Comparison of ENCODE assay signal across 9 mouse cellular contexts in the genomic region with DNA sequence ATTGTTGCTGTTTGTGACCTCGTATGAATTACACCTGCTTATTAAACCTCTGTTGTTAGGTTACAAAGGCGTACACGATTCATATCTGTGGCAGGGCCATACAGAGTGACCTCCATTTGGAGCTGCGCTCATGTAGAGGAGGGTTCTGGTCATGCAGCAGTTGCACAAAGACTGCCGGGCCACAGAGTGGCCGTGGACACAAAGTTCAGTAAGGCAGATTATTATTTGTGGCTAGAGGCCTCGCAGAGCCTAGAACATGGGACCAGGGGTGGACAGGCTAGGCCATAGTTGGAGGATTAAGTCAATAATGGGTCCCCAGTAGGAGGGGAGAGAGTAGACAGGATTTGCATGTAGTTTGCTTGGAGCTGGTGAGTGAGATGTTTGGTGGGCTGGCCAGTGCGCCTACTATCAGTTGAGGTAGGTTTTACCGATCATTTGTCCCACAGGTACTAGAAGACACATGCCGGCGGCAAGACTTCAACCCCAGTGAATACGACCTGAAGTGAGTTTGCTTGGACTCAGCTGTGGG. TPM values are rescaled to one million over a fixed set of nuclear protein-coding genes. Genes with fewer than 3 reads are reported as not detected.
DNase-seq lines count a peak whose midpoint lies in the region; ATAC-seq and TF ChIP-seq lines count a peak whose summit lies in the region.
"Had no signal": no experiment of that assay in that cellular context is flagged by ENCODE, and none has a peak within 500 bp of the region (broad histone marks: within the 10 kb centered on the region; RNA-seq: fewer than 3 reads in every experiment).

No protein-coding gene starts in this region.

- peaks cover 26% of the 10 kb centered on the region for H3K36me3 ChIP-seq in heart, embryonic 12.5 days
- peaks cover 45% of the 10 kb centered on the region for H3K36me3 ChIP-seq in E14TG2a.4 (ENCODE audit: insufficient read depth, low read length)
- peaks cover 19% of the 10 kb centered on the region for H3K36me3 ChIP-seq in forebrain, embryonic 14.5 days (ENCODE audit: control insufficient read depth, insufficient read depth, low read length)
- no peaks in the 10 kb centered on the region for H3K36me3 ChIP-seq in liver, embryonic 16.5 days (ENCODE audit: control insufficient read depth, insufficient read depth)

- peak overlapping the region; percentile 86 for H3K4me2 ChIP-seq in heart, embryonic 12.5 days
- H3K4me2 ChIP-seq in forebrain, embryonic 14.5 days (ENCODE audit: low read length) = peak overlapping the region; percentile 91
- H3K4me2 ChIP-seq in liver, embryonic 16.5 days (ENCODE audit: low read depth, low read length) = peak overlapping the region; percentile 75

- ATAC-seq in heart, embryonic 12.5 days (ENCODE audit: insufficient number of reproducible peaks, low FRiP score) = peak; percentile 10
- ATAC-seq in forebrain, embryonic 14.5 days = peak; percentile 27; the same call in 1 of the 2 replicates
- ATAC-seq in liver, embryonic 16.5 days (ENCODE audit: low read depth) = peak; percentile 2; the same call in 1 of the 2 replicates

- no peaks in the 10 kb centered on the region for H3K27me3 ChIP-seq in heart, embryonic 12.5 days (replicated peaks)
- H3K27me3 ChIP-seq in E14TG2a.4 (ENCODE audit: insufficient read depth, low read length) = no peaks in the 10 kb centered on the region
- H3K27me3 ChIP-seq in forebrain, embryonic 14.5 days (replicated peaks; ENCODE audit: control insufficient read depth, insufficient read depth, low read length) = no peaks in the 10 kb centered on the region
- no peaks in the 10 kb centered on the region for H3K27me3 ChIP-seq in liver, embryonic 16.5 days (ENCODE audit: control insufficient read depth, insufficient read depth, low read depth, low read length)

- peak overlapping the region; percentile 75 for H3K9ac ChIP-seq in heart, embryonic 12.5 days
- H3K9ac ChIP-seq in forebrain, embryonic 14.5 days (ENCODE audit: low read length) = peak overlapping the region; percentile 68
- peak overlapping the region; percentile 79 for H3K9ac ChIP-seq in liver, embryonic 16.5 days (ENCODE audit: low read depth, low read length)

- WGBS in heart, embryonic 12.5 days = 36% methylated on average over 12 of the region's 12 CpGs
- WGBS in forebrain, embryonic 14.5 days = 38% methylated on average over 12 of the region's 12 CpGs
- WGBS in liver, embryonic 16.5 days (ENCODE audit: insufficient replicate concordance) = 22% methylated on average over 12 of the region's 12 CpGs

- peaks cover 16% of the 10 kb centered on the region for H3K4me1 ChIP-seq in heart, embryonic 12.5 days (replicated peaks)
- H3K4me1 ChIP-seq in E14TG2a.4 (replicated peaks; ENCODE audit: low read depth, low read length) = peaks cover 81% of the 10 kb centered on the region
- peaks cover 8% of the 10 kb centered on the region; the same call in 1 of the 2 replicates for H3K4me1 ChIP-seq in forebrain, embryonic 14.5 days (ENCODE audit: control insufficient read depth, insufficient read depth, low read length)
- peaks cover 14% of the 10 kb centered on the region for H3K4me1 ChIP-seq in liver, embryonic 16.5 days (ENCODE audit: control insufficient read depth, low read depth, low read length)

- H3K4me3 ChIP-seq in heart, embryonic 12.5 days = peak overlapping the region; percentile 69
- H3K4me3 ChIP-seq in E14TG2a.4 (replicated peaks; ENCODE audit: low read length) = peak overlapping the region; percentile 84
- H3K4me3 ChIP-seq in forebrain, embryonic 14.5 days (ENCODE audit: low read depth, low read length) = peak overlapping the region; percentile 70
- H3K4me3 ChIP-seq in liver, embryonic 16.5 days (ENCODE audit: low read depth, low read length) = peak overlapping the region; percentile 83

- TF ChIP-seq CTCF in E14TG2a.4 (conservative IDR thresholded peaks at IDR 0.05; ENCODE audit: low read length) = no peak

- H3K9me3 ChIP-seq in heart, embryonic 12.5 days (replicated peaks) = no peaks in the 10 kb centered on the region
- no peaks in the 10 kb centered on the region for H3K9me3 ChIP-seq in E14TG2a.4 (ENCODE audit: low read length)
- H3K9me3 ChIP-seq in forebrain, embryonic 14.5 days (replicated peaks; ENCODE audit: control insufficient read depth, low read length) = no peaks in the 10 kb centered on the region
- H3K9me3 ChIP-seq in liver, embryonic 16.5 days (replicated peaks; ENCODE audit: control insufficient read depth, low read length) = no peaks in the 10 kb centered on the region

- H3K27ac ChIP-seq in heart, embryonic 12.5 days (ENCODE audit: poor library complexity, severe bottlenecking) = peak overlapping the region; percentile 80
- peak overlapping the region; percentile 82 for H3K27ac ChIP-seq in forebrain, embryonic 14.5 days (ENCODE audit: low read depth, low read length)
- peak overlapping the region; percentile 64 for H3K27ac ChIP-seq in liver, embryonic 16.5 days (ENCODE audit: low read length)

- DNase-seq in heart, postnatal 4 days = no peak
- DNase-seq in forebrain, embryonic 14.5 days (ENCODE audit: low spot score) = no peak
- DNase-seq in urinary bladder, postnatal 36 days (ENCODE audit: low spot score in 2 of 2) = no peak
- no peak for DNase-seq in spleen, postnatal 36 days (ENCODE audit: low spot score in 2 of 2)
- no peak for DNase-seq in ovary, adult 18-20 months (ENCODE audit: low spot score)

RNA-seq across cellular contexts. Expression of a gene that starts 0.9 kb away (rescaled TPM):
- 103 and 114 TPM in 2 replicates for polyA plus RNA-seq in heart, embryonic 12.5 days (2016; fragmentation: Nextera tagmentation; extraction: Ambion mirVana)
- 10 to 100 TPM; 62.7 to 64.0 TPM for total RNA-seq in heart, postnatal 4 days (2021)
- 129 TPM in 2 replicates for polyA plus RNA-seq in forebrain, embryonic 14.5 days (2014; fragmentation: Nextera tagmentation; extraction: Ambion mirVana)
- polyA plus RNA-seq in liver, embryonic 16.5 days (2015; fragmentation: Nextera tagmentation; extraction: Ambion mirVana) = 44.6 and 44.7 TPM in 2 replicates

RNA-seq across cellular contexts. Expression of a gene that starts 12.7 kb away (rescaled TPM):
- polyA plus RNA-seq in heart, embryonic 12.5 days (2016; fragmentation: Nextera tagmentation; extraction: Ambion mirVana) = 4.7 and 5.2 TPM in 2 replicates
- under 1 TPM; 0.16 to 0.26 TPM for total RNA-seq in heart, postnatal 4 days (2021)
- 0.36 and 0.61 TPM in 2 replicates for polyA plus RNA-seq in forebrain, embryonic 14.5 days (2014; fragmentation: Nextera tagmentation; extraction: Ambion mirVana)
- 0.15 and 0.20 TPM in 2 replicates for polyA plus RNA-seq in liver, embryonic 16.5 days (2015; fragmentation: Nextera tagmentation; extraction: Ambion mirVana)
- total RNA-seq: hematopoietic stem cell, adult 5-6 weeks had no signal

RNA-seq across cellular contexts. Expression of a gene that starts 25.7 kb away (rescaled TPM):
- 9.8 and 10.9 TPM in 2 replicates for polyA plus RNA-seq in heart, embryonic 12.5 days (2016; fragmentation: Nextera tagmentation; extraction: Ambion mirVana)
- 10 to 100 TPM; 26.3 to 28.1 TPM for total RNA-seq in heart, postnatal 4 days (2021)
- 0.38 and 0.48 TPM in 2 replicates for polyA plus RNA-seq in forebrain, embryonic 14.5 days (2014; fragmentation: Nextera tagmentation; extraction: Ambion mirVana)
- 0.58 and 0.61 TPM in 2 replicates for polyA plus RNA-seq in liver, embryonic 16.5 days (2015; fragmentation: Nextera tagmentation; extraction: Ambion mirVana)
- total RNA-seq: hematopoietic stem cell, adult 5-6 weeks had no signal

RNA-seq across cellular contexts. Expression of a gene that starts 30.1 kb away (rescaled TPM):
- 23.1 and 23.9 TPM in 2 replicates for polyA plus RNA-seq in heart, embryonic 12.5 days (2016; fragmentation: Nextera tagmentation; extraction: Ambion mirVana)
- total RNA-seq in heart, postnatal 4 days (2021) = 1 to 10 TPM; 7.9 to 8.0 TPM
- 33.6 and 33.9 TPM in 2 replicates for polyA plus RNA-seq in forebrain, embryonic 14.5 days (2014; fragmentation: Nextera tagmentation; extraction: Ambion mirVana)
- 4.8 and 5.1 TPM in 2 replicates for polyA plus RNA-seq in liver, embryonic 16.5 days (2015; fragmentation: Nextera tagmentation; extraction: Ambion mirVana)

RNA-seq across cellular contexts. Expression of a gene that starts 39.9 kb away (rescaled TPM):
- 117 and 119 TPM in 2 replicates for polyA plus RNA-seq in heart, embryonic 12.5 days (2016; fragmentation: Nextera tagmentation; extraction: Ambion mirVana)
- 10 to 100 TPM; 39.5 to 41.8 TPM for total RNA-seq in heart, postnatal 4 days (2021)
- polyA plus RNA-seq in forebrain, embryonic 14.5 days (2014; fragmentation: Nextera tagmentation; extraction: Ambion mirVana) = 108 and 140 TPM in 2 replicates
- 78.1 and 87.1 TPM in 2 replicates for polyA plus RNA-seq in liver, embryonic 16.5 days (2015; fragmentation: Nextera tagmentation; extraction: Ambion mirVana)
